ENCODE assay signal across 8 mouse cellular contexts in the genomic region with DNA sequence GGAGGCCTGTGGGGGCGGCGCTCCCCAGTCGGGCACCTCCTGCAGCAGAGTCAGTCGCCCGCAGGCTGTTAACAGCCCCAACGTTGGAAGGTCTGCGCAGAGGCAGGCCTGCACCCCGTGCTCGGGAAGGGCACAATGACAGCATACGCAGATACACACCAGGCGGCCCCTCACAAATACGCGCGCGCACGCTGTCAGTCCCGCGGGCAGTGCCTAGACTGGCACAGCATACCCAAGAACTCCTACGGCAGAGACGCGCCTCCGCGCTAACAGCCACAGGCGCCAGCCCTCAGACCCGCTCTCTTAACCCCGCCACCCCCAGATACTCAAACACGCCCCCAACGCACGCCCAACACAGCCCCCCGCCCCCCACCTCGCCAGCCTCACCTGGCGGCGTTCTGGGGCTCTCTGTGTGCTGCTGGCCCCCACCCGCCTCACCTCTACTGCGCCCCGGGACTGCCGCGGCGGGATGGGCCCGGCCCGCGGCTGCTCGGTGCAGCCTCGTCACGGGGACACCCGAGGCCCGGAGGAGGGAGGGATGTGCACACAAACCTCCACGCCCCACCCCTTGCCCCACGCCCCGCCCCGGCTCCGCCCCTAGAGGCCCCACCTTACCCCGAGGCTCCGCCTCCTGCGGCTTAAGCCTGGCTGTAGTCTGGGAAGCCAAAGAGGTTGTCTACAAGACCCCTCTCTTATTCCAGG. TPM values are rescaled to one million over a fixed set of nuclear protein-coding genes. Genes with fewer than 3 reads are reported as not detected.
DNase-seq lines count a peak whose midpoint lies in the region; ATAC-seq and TF ChIP-seq lines count a peak whose summit lies in the region.

A gene (minus strand): TSS at position 577 of the 702 bp plus-strand sequence.

- no peak within 1 kb of the TSS for H3ac ChIP-seq in myocyte (ENCODE audit: control insufficient read depth, insufficient read length)

- no peaks in the 10 kb centered on the region for H3K36me3 ChIP-seq in heart, embryonic 12.5 days
- H3K36me3 ChIP-seq in kidney, postnatal 0 days (ENCODE audit: insufficient read depth, low read length), result no peaks in the 10 kb centered on the region
- no peaks in the 10 kb centered on the region for H3K36me3 ChIP-seq in liver, embryonic 11.5 days (ENCODE audit: control insufficient read depth, insufficient read depth, low read length)
- no peaks in the 10 kb centered on the region for H3K36me3 ChIP-seq in myocyte (ENCODE audit: control insufficient read depth, insufficient read depth)

- DNase-seq in A20 (ENCODE audit: low read depth, low spot score), result peak; percentile 70
- DNase-seq in brain, adult 2 months (ENCODE audit: low read depth, low spot score), result peak; percentile 93
- DNase-seq in kidney, postnatal 0 days (ENCODE audit: low spot score), result peak; percentile 87
- peak; percentile 81 for DNase-seq in liver, embryonic 11.5 days (ENCODE audit: low spot score)
- peak; percentile 81 to 91 for DNase-seq in spleen, postnatal 4 days (ENCODE audit: low spot score in 2 of 2)

- no peaks in the 10 kb centered on the region for H3K79me2 ChIP-seq in myocyte (ENCODE audit: control insufficient read depth, insufficient read depth)

- TF ChIP-seq CTCF in kidney, postnatal 0 days (IDR thresholded peaks at IDR 0.05; ENCODE audit: low read depth), result no peak

- ATAC-seq in erythroblast, adult 5-6 weeks (replicated peaks; ENCODE audit: low FRiP score, poor library complexity, severe bottlenecking), result peak; percentile 53
- ATAC-seq in heart, embryonic 12.5 days (ENCODE audit: insufficient number of reproducible peaks, low FRiP score), result peak; percentile 95
- ATAC-seq in kidney, postnatal 0 days (replicated peaks; ENCODE audit: low FRiP score, low read depth), result peak; percentile 96
- ATAC-seq in liver, embryonic 11.5 days (replicated peaks; ENCODE audit: low FRiP score), result peak; percentile 93

- no peaks in the 10 kb centered on the region for H3K9me3 ChIP-seq in heart, embryonic 12.5 days (replicated peaks)
- no peaks in the 10 kb centered on the region for H3K9me3 ChIP-seq in kidney, postnatal 0 days (replicated peaks; ENCODE audit: low read length)
- H3K9me3 ChIP-seq in liver, embryonic 11.5 days (ENCODE audit: control insufficient read depth, low read length), result no peaks in the 10 kb centered on the region

- peaks cover 15% of the 10 kb centered on the region for H3K4me1 ChIP-seq in heart, embryonic 12.5 days (replicated peaks)
- peaks cover 5% of the 10 kb centered on the region; the same call in 1 of the 2 replicates for H3K4me1 ChIP-seq in kidney, postnatal 0 days (replicated peaks; ENCODE audit: insufficient read depth, low read length)
- peaks cover 8% of the 10 kb centered on the region; the same call in 1 of the 2 replicates for H3K4me1 ChIP-seq in liver, embryonic 11.5 days (replicated peaks; ENCODE audit: control insufficient read depth, insufficient read depth, low read length)

- peaks cover 42% of the 10 kb centered on the region for H3K27me3 ChIP-seq in heart, embryonic 12.5 days (replicated peaks)
- no peaks in the 10 kb centered on the region for H3K27me3 ChIP-seq in kidney, postnatal 0 days (ENCODE audit: insufficient read depth, low read length)
- peaks cover 36% of the 10 kb centered on the region for H3K27me3 ChIP-seq in liver, embryonic 11.5 days (replicated peaks; ENCODE audit: control insufficient read depth, insufficient read depth, low read length)
- no peaks in the 10 kb centered on the region for H3K27me3 ChIP-seq in myocyte (ENCODE audit: control insufficient read depth, insufficient read depth, insufficient read length)

- WGBS in heart, embryonic 12.5 days, result under 1% methylated on average over 53 of the region's 55 CpGs
- under 1% methylated on average over 39 of the region's 55 CpGs for WGBS in kidney, postnatal 0 days
- WGBS in liver, embryonic 11.5 days, result under 1% methylated on average over 55 of the region's 55 CpGs

- H3K4me2 ChIP-seq in heart, embryonic 12.5 days, result peak within 1 kb of the TSS; percentile 95
- H3K4me2 ChIP-seq in kidney, postnatal 0 days (ENCODE audit: low read length), result peak within 1 kb of the TSS; percentile 100
- peak within 1 kb of the TSS; percentile 77 for H3K4me2 ChIP-seq in liver, embryonic 11.5 days
- H3K4me2 ChIP-seq in myocyte (ENCODE audit: low read depth), result peak within 1 kb of the TSS; percentile 84

- TF ChIP-seq POLR2A in myocyte (IDR thresholded peaks at IDR 0.05; ENCODE audit: insufficient read length, low read depth), result peak; percentile 34

- peak within 1 kb of the TSS; percentile 67 for H3K9ac ChIP-seq in heart, embryonic 12.5 days
- peak within 1 kb of the TSS; percentile 57 for H3K9ac ChIP-seq in kidney, postnatal 0 days (ENCODE audit: low read depth, low read length)
- H3K9ac ChIP-seq in liver, embryonic 11.5 days (ENCODE audit: low read depth, low read length), result peak within 1 kb of the TSS; percentile 23; the same call in 1 of the 2 replicates

- peak within 1 kb of the TSS; percentile 62 for H3K4me3 ChIP-seq in heart, embryonic 12.5 days
- peak within 1 kb of the TSS; percentile 62 for H3K4me3 ChIP-seq in kidney, postnatal 0 days (replicated peaks; ENCODE audit: low read depth, low read length)
- H3K4me3 ChIP-seq in liver, embryonic 11.5 days (ENCODE audit: low read depth, low read length), result peak within 1 kb of the TSS; percentile 53
- peak within 1 kb of the TSS; percentile 18 for H3K4me3 ChIP-seq in myocyte

- no peak within 1 kb of the TSS for H3K27ac ChIP-seq in heart, embryonic 12.5 days (ENCODE audit: poor library complexity, severe bottlenecking)
- H3K27ac ChIP-seq in kidney, postnatal 0 days, result no peak within 1 kb of the TSS
- no peak within 1 kb of the TSS for H3K27ac ChIP-seq in liver, embryonic 11.5 days (ENCODE audit: low read depth, low read length)

TF ChIP-seq in myocyte, 11 proteins besides CTCF, POLR2A, EP300 and RAD21:
- no peak for TF ChIP-seq USF1 (IDR thresholded peaks at IDR 0.05; ENCODE audit: low read depth)
- TF ChIP-seq MAX (IDR thresholded peaks at IDR 0.05; ENCODE audit: low read depth), result no peak
- TF ChIP-seq MYOD1 (IDR thresholded peaks at IDR 0.05; ENCODE audit: control insufficient read depth in 1 of 3, insufficient read length in 2 of 3, low read depth in 2 of 3), result no peak
- TF ChIP-seq E2F4 (IDR thresholded peaks at IDR 0.05; ENCODE audit: insufficient read depth), result no peak
- TF ChIP-seq POLR2AphosphoS2 (IDR thresholded peaks at IDR 0.05; ENCODE audit: insufficient read length, low read depth), result no peak
- no peak for TF ChIP-seq CEBPB (IDR thresholded peaks at IDR 0.05; ENCODE audit: insufficient read depth, poor library complexity, severe bottlenecking)
- no peak for TF ChIP-seq TCF3 (IDR thresholded peaks at IDR 0.05; ENCODE audit: insufficient read length, low read depth)
- no peak for TF ChIP-seq TCF12 (IDR thresholded peaks at IDR 0.05; ENCODE audit: insufficient read depth, poor library complexity, severe bottlenecking)
- no peak for TF ChIP-seq SRF (IDR thresholded peaks at IDR 0.05; ENCODE audit: control insufficient read depth, insufficient read length, low read depth)
- TF ChIP-seq REST (IDR thresholded peaks at IDR 0.05; ENCODE audit: insufficient read depth, insufficient read length), result no peak
- no peak for TF ChIP-seq MYOG (IDR thresholded peaks at IDR 0.05; ENCODE audit: control insufficient read depth in 1 of 3, insufficient read depth in 1 of 3, insufficient read length in 2 of 3, low read depth in 2 of 3)

RNA-seq across cellular contexts. Expression of the gene that starts here (rescaled TPM):
- not detected in 2 replicates for total RNA-seq in erythroblast, adult 5-6 weeks (2015; ENCODE audit: low replicate concordance)
- total RNA-seq in erythroblast, adult 5-6 weeks (2017; ENCODE audit: low replicate concordance), result not detected in 2 replicates
- 0.46 and 0.92 TPM in 2 replicates for polyA plus RNA-seq in heart, embryonic 12.5 days (2016; fragmentation: Nextera tagmentation; extraction: Ambion mirVana)
- 1.5 and 1.9 TPM in 2 replicates for polyA plus RNA-seq in kidney, postnatal 0 days (2015; fragmentation: Nextera tagmentation; extraction: Ambion mirVana)
- 0.34 and 0.39 TPM in 2 replicates for polyA plus RNA-seq in liver, embryonic 11.5 days (2014; fragmentation: Nextera tagmentation; extraction: Ambion mirVana)
- polyA plus RNA-seq in myocyte (2012; fragmentation: generic; extraction: Trizol), result 0.49 TPM

Comparison
In these comparisons a context has a peak if more than half of its experiments do, and no peak if none do; other contexts are left out.
1. Peak in ATAC-seq in erythroblast, adult 5-6 weeks; RNA of the gene not detected or under 1 TPM.
2. Peak in ATAC-seq, H3K4me3 ChIP-seq, H3K9ac ChIP-seq and H3K4me2 ChIP-seq in heart, embryonic 12.5 days; RNA of the gene not detected or under 1 TPM.
3. Peak in DNase-seq, ATAC-seq, H3K4me3 ChIP-seq, H3K9ac ChIP-seq and H3K4me2 ChIP-seq in liver, embryonic 11.5 days; RNA of the gene not detected or under 1 TPM.